Mouse (Mus musculus): ENCODE data around the gene 4930415L06Rik. TPM values are rescaled to one million over a fixed set of nuclear protein-coding genes. Genes with fewer than 3 reads are reported as not detected.

4930415L06Rik gene
- not detected for total RNA-seq (2023)

GRCm38 (mm10) chrX:89932752-89933151 is at the start of gene 4930415L06Rik:
Gene 4930415L06Rik, minus strand, starts transcription at chrX:89932852.

Other genes starting within 250 kb of the 4930415L06Rik start
- not detected for gene 4932429P05Rik, start 180.6 kb downstream of the 4930415L06Rik start, total RNA-seq (2023)

Measured in monocyte, adult 59 days (primary cell).